ENCODE assay signal across 7 mouse cellular contexts in genomic region chr13:74808152-74808929, GRCm38 (mm10). TPM values are rescaled to one million over a fixed set of nuclear protein-coding genes. Genes with fewer than 3 reads are reported as not detected.
DNase-seq lines count a peak whose midpoint lies in the region; ATAC-seq lines count a peak whose summit lies in the region.

Cast (minus strand) TSS chr13:74808810.

- H3K36me3 ChIP-seq in forebrain, embryonic 16.5 days (ENCODE audit: control insufficient read depth, insufficient read depth), result no peaks in the 10 kb centered on the region
- H3K36me3 ChIP-seq in hindbrain, embryonic 11.5 days (ENCODE audit: control insufficient read depth, insufficient read depth, low read length), result no peaks in the 10 kb centered on the region
- H3K36me3 ChIP-seq in limb, embryonic 15.5 days, result no peaks in the 10 kb centered on the region
- H3K36me3 ChIP-seq in midbrain, embryonic 16.5 days (ENCODE audit: control insufficient read depth, insufficient read depth, low read length), result no peaks in the 10 kb centered on the region

- H3K4me1 ChIP-seq in forebrain, embryonic 16.5 days (replicated peaks; ENCODE audit: control insufficient read depth, insufficient read depth, low read length), result peaks cover 9% of the 10 kb centered on the region
- no peaks in the 10 kb centered on the region for H3K4me1 ChIP-seq in hindbrain, embryonic 11.5 days (replicated peaks; ENCODE audit: control insufficient read depth, insufficient read depth, low read length)
- no peaks in the 10 kb centered on the region for H3K4me1 ChIP-seq in limb, embryonic 15.5 days
- peaks cover 7% of the 10 kb centered on the region; the same call in 1 of the 2 replicates for H3K4me1 ChIP-seq in midbrain, embryonic 16.5 days (ENCODE audit: control insufficient read depth, insufficient read depth, low read length)

- H3K4me2 ChIP-seq in forebrain, embryonic 16.5 days (ENCODE audit: low read length), result peak within 1 kb of the TSS; percentile 99
- peak within 1 kb of the TSS; percentile 96 for H3K4me2 ChIP-seq in hindbrain, embryonic 11.5 days (replicated peaks; ENCODE audit: low read depth, low read length)
- H3K4me2 ChIP-seq in limb, embryonic 15.5 days, result peak within 1 kb of the TSS; percentile 58
- H3K4me2 ChIP-seq in midbrain, embryonic 16.5 days (ENCODE audit: low read length), result peak within 1 kb of the TSS; percentile 99

- peak within 1 kb of the TSS; percentile 73 for H3K4me3 ChIP-seq in forebrain, embryonic 16.5 days (replicated peaks; ENCODE audit: low read length)
- H3K4me3 ChIP-seq in hindbrain, embryonic 11.5 days (ENCODE audit: low read depth, low read length), result peak within 1 kb of the TSS; percentile 58
- peak within 1 kb of the TSS; percentile 72 for H3K4me3 ChIP-seq in limb, embryonic 15.5 days
- H3K4me3 ChIP-seq in midbrain, embryonic 16.5 days (ENCODE audit: low read depth, low read length), result peak within 1 kb of the TSS; percentile 66

- ATAC-seq in forebrain, embryonic 16.5 days, result peak; percentile 91
- ATAC-seq in hindbrain, embryonic 11.5 days (ENCODE audit: low FRiP score), result peak; percentile 93
- peak; percentile 92 for ATAC-seq in limb, embryonic 15.5 days (ENCODE audit: insufficient number of reproducible peaks, low FRiP score, low TSS enrichment, low read depth)
- ATAC-seq in midbrain, embryonic 16.5 days, result peak; percentile 93

- no peaks in the 10 kb centered on the region; the same call in 1 of the 2 replicates for H3K27me3 ChIP-seq in forebrain, embryonic 16.5 days (replicated peaks; ENCODE audit: control insufficient read depth, insufficient read depth, low read length)
- H3K27me3 ChIP-seq in hindbrain, embryonic 11.5 days (ENCODE audit: control insufficient read depth, insufficient read depth, low read length), result no peaks in the 10 kb centered on the region
- H3K27me3 ChIP-seq in limb, embryonic 15.5 days, result no peaks in the 10 kb centered on the region
- H3K27me3 ChIP-seq in midbrain, embryonic 16.5 days (ENCODE audit: control insufficient read depth, insufficient read depth, low read depth, low read length), result no peaks in the 10 kb centered on the region; the same call in 1 of the 2 replicates

- H3K9ac ChIP-seq in forebrain, embryonic 16.5 days (replicated peaks; ENCODE audit: low read depth, low read length), result peak within 1 kb of the TSS; percentile 71
- H3K9ac ChIP-seq in hindbrain, embryonic 11.5 days (ENCODE audit: low read depth, low read length), result peak within 1 kb of the TSS; percentile 66
- peak within 1 kb of the TSS; percentile 74 for H3K9ac ChIP-seq in limb, embryonic 15.5 days
- peak within 1 kb of the TSS; percentile 67 for H3K9ac ChIP-seq in midbrain, embryonic 16.5 days (ENCODE audit: low read depth, low read length)

- no peaks in the 10 kb centered on the region for H3K9me3 ChIP-seq in forebrain, embryonic 16.5 days (ENCODE audit: control insufficient read depth, low read length)
- H3K9me3 ChIP-seq in hindbrain, embryonic 11.5 days (ENCODE audit: control insufficient read depth, low read length), result no peaks in the 10 kb centered on the region
- no peaks in the 10 kb centered on the region for H3K9me3 ChIP-seq in limb, embryonic 15.5 days
- H3K9me3 ChIP-seq in midbrain, embryonic 16.5 days (replicated peaks; ENCODE audit: control insufficient read depth, low read length, poor library complexity, severe bottlenecking), result no peaks in the 10 kb centered on the region

- WGBS in forebrain, embryonic 16.5 days, result 1% methylated on average over 36 of the region's 36 CpGs
- 1% methylated on average over 36 of the region's 36 CpGs for WGBS in hindbrain, embryonic 11.5 days
- WGBS in limb, embryonic 15.5 days, result 1% methylated on average over 36 of the region's 36 CpGs
- 2% methylated on average over 34 of the region's 36 CpGs for WGBS in midbrain, embryonic 16.5 days

- no peak within 1 kb of the TSS for H3K27ac ChIP-seq in forebrain, embryonic 16.5 days (ENCODE audit: low read length)
- 0 out of 2 replicates have a peak within 1 kb of the TSS, but pooled peaks have one; percentile 33 for H3K27ac ChIP-seq in hindbrain, embryonic 11.5 days (ENCODE audit: low read depth, low read length)
- H3K27ac ChIP-seq in limb, embryonic 15.5 days, result peak within 1 kb of the TSS; percentile 87
- H3K27ac ChIP-seq in midbrain, embryonic 16.5 days (ENCODE audit: low read length), result no peak within 1 kb of the TSS

- peak; percentile 89 for DNase-seq in R1 (ENCODE audit: low read depth, low spot score)
- peak; percentile 34 for DNase-seq in c-Kit-positive CD71-positive TER-119-positive erythroid progenitor cells, embryonic 14.5 days (ENCODE audit: low spot score)
- peak; percentile 69 for DNase-seq in hindbrain, embryonic 11.5 days (ENCODE audit: low spot score)
- DNase-seq in spleen, postnatal 4 days (ENCODE audit: low spot score in 2 of 2), result peak; percentile 44 to 82

RNA-seq across cellular contexts. Expression of gene Cast, which starts in this region (rescaled TPM):
- 6.4 and 7.5 TPM in 2 replicates for polyA plus RNA-seq in forebrain, embryonic 16.5 days (2015; fragmentation: Nextera tagmentation; extraction: Ambion mirVana)
- 18.8 and 19.8 TPM in 2 replicates for polyA plus RNA-seq in hindbrain, embryonic 11.5 days (2014; fragmentation: Nextera tagmentation; extraction: Ambion mirVana)
- polyA plus RNA-seq in limb, embryonic 15.5 days (2015; fragmentation: Nextera tagmentation; extraction: Ambion mirVana), result 72.9 and 77.9 TPM in 2 replicates
- 6.0 and 7.2 TPM in 2 replicates for polyA plus RNA-seq in midbrain, embryonic 16.5 days (2015; fragmentation: Nextera tagmentation; extraction: Ambion mirVana)

Comparison
In these comparisons a context has a peak if more than half of its experiments do, and no peak if none do; other contexts are left out.
1. DNase-seq: peak in every context shown above with its lines; median percentile 89 in R1; 69 in hindbrain, embryonic 11.5 days; 63 in spleen, postnatal 4 days; 34 in c-Kit-positive CD71-positive TER-119-positive erythroid progenitor cells, embryonic 14.5 days.
2. H3K27ac ChIP-seq: peak in hindbrain, embryonic 11.5 days (single experiment) and limb, embryonic 15.5 days (single experiment); none in forebrain, embryonic 16.5 days (single experiment) and midbrain, embryonic 16.5 days (single experiment).
3. Peak in every context shown above with its lines, with median percentiles within 50 percentile points of each other: ATAC-seq, H3K4me2 ChIP-seq, H3K4me3 ChIP-seq and H3K9ac ChIP-seq.